In genomic region chrX:37019045-37019444, GRCm38 (mm10) we compare ENCODE assay signal across 17 mouse cellular contexts. TPM values are rescaled to one million over a fixed set of nuclear protein-coding genes. Genes with fewer than 3 reads are reported as not detected.
A peak's percentile ranks its signal among the peaks of the same experiment; 100 is the strongest.
DNase-seq lines count a peak whose midpoint lies in the region; ATAC-seq and TF ChIP-seq lines count a peak whose summit lies in the region.
"Had no signal": no experiment of that assay in that cellular context is flagged by ENCODE, and none has a peak within 500 bp of the region (broad histone marks: within the 10 kb centered on the region; RNA-seq: fewer than 3 reads in every experiment).

No protein-coding gene starts in this region.

- H3K27ac ChIP-seq in cerebellum, adult 2 months (ENCODE audit: insufficient read depth, low read length) = no peak overlapping the region
- H3K27ac ChIP-seq in liver, adult 2 months (replicated peaks; ENCODE audit: insufficient read depth, low read depth, low read length) = no peak overlapping the region
- H3K27ac ChIP-seq in liver, embryonic 11.5 days (ENCODE audit: low read depth, low read length) = no peak overlapping the region
- H3K27ac ChIP-seq: embryonic facial prominence, embryonic 13.5 days; forebrain, embryonic 15.5 days; heart, embryonic 13.5 days; neural tube, embryonic 12.5 days had no signal

- no peaks in the 10 kb centered on the region for H3K79me2 ChIP-seq in liver, adult 2 months (ENCODE audit: control insufficient read depth, insufficient read depth, low read length)

- H3K27me3 ChIP-seq in cerebellum, adult 2 months (ENCODE audit: control insufficient read depth, insufficient read depth, low read length) = no peaks in the 10 kb centered on the region
- H3K27me3 ChIP-seq in liver, adult 2 months (ENCODE audit: control insufficient read depth, insufficient read depth, low read length) = no peaks in the 10 kb centered on the region
- no peaks in the 10 kb centered on the region for H3K27me3 ChIP-seq in liver, embryonic 11.5 days (replicated peaks; ENCODE audit: control insufficient read depth, insufficient read depth, low read length)
- H3K27me3 ChIP-seq: embryonic facial prominence, embryonic 13.5 days; forebrain, embryonic 15.5 days; heart, embryonic 13.5 days; neural tube, embryonic 12.5 days had no signal

- DNase-seq in cerebellum, adult 2 months = no peak
- DNase-seq in cerebellum, adult 11 months = no peak
- peak; percentile 14 for DNase-seq in liver, adult 2 months (ENCODE audit: extremely low read depth, low read depth, low spot score)
- no peak for DNase-seq in liver, embryonic 11.5 days (ENCODE audit: low spot score)
- peak; percentile 34 for DNase-seq in ES-CJ7 (ENCODE audit: low read depth, low spot score)
- DNase-seq in induced T-regulatory cell, adult 2 months (ENCODE audit: low read depth) = peak; percentile 52
- DNase-seq in layer of hippocampus, adult 9-10 months (ENCODE audit: low spot score) = no peak
- DNase-seq in urinary bladder, postnatal 25 days (ENCODE audit: low spot score) = no peak
- DNase-seq: right cerebral cortex, postnatal 25 days had no signal

- no peak for ATAC-seq in liver, embryonic 11.5 days (replicated peaks; ENCODE audit: low FRiP score)
- ATAC-seq: forebrain, embryonic 15.5 days had no signal

- no peak overlapping the region for H3K4me3 ChIP-seq in cerebellum, adult 2 months (replicated peaks; ENCODE audit: insufficient read depth, low read depth, low read length)
- no peak overlapping the region for H3K4me3 ChIP-seq in liver, adult 2 months (ENCODE audit: insufficient read depth, low read depth, low read length)
- no peak overlapping the region for H3K4me3 ChIP-seq in liver, embryonic 11.5 days (ENCODE audit: low read depth, low read length)
- H3K4me3 ChIP-seq: embryonic facial prominence, embryonic 13.5 days; forebrain, embryonic 15.5 days; heart, embryonic 13.5 days; neural tube, embryonic 12.5 days had no signal

- H3K4me2 ChIP-seq in liver, embryonic 11.5 days = no peak overlapping the region
- H3K4me2 ChIP-seq: embryonic facial prominence, embryonic 13.5 days; forebrain, embryonic 15.5 days; heart, embryonic 13.5 days; neural tube, embryonic 12.5 days had no signal

- peak; percentile 16; the same call in 1 of the 2 replicates for TF ChIP-seq CTCF in cerebellum, adult 2 months (IDR thresholded peaks at IDR 0.05; ENCODE audit: borderline replicate concordance, insufficient read depth, low read depth, low read length)
- peak; percentile 29; the same call in 1 of the 2 replicates for TF ChIP-seq CTCF in liver, adult 2 months (IDR thresholded peaks at IDR 0.05; ENCODE audit: low read depth, low read length)

- WGBS in cerebellum, adult 2 months = 79% methylated on average over 3 of the region's 3 CpGs
- WGBS in liver, adult 2 months = 63% methylated on average over 3 of the region's 3 CpGs
- WGBS in liver, embryonic 11.5 days = 49% methylated on average over 3 of the region's 3 CpGs

- no peak for TF ChIP-seq POLR2A in cerebellum, adult 2 months (IDR thresholded peaks at IDR 0.05; ENCODE audit: borderline replicate concordance, insufficient read depth, low read length)
- TF ChIP-seq POLR2A in liver, adult 2 months (IDR thresholded peaks at IDR 0.05; ENCODE audit: extremely low read depth, insufficient read depth, low read length) = no peak

- H3K9ac ChIP-seq in liver, adult 2 months (ENCODE audit: low read depth, low read length) = no peak overlapping the region
- no peak overlapping the region for H3K9ac ChIP-seq in liver, embryonic 11.5 days (ENCODE audit: low read depth, low read length)
- H3K9ac ChIP-seq: embryonic facial prominence, embryonic 13.5 days; forebrain, embryonic 15.5 days; heart, embryonic 13.5 days; neural tube, embryonic 12.5 days had no signal

- H3K4me1 ChIP-seq in cerebellum, adult 2 months (ENCODE audit: control insufficient read depth, insufficient read depth, low read length) = no peaks in the 10 kb centered on the region
- H3K4me1 ChIP-seq in liver, adult 2 months (ENCODE audit: control insufficient read depth, insufficient read depth, low read length) = no peaks in the 10 kb centered on the region
- no peaks in the 10 kb centered on the region for H3K4me1 ChIP-seq in liver, embryonic 11.5 days (replicated peaks; ENCODE audit: control insufficient read depth, insufficient read depth, low read length)
- H3K4me1 ChIP-seq: embryonic facial prominence, embryonic 13.5 days; forebrain, embryonic 15.5 days; heart, embryonic 13.5 days; neural tube, embryonic 12.5 days had no signal

- H3K9me3 ChIP-seq in liver, embryonic 11.5 days (ENCODE audit: control insufficient read depth, low read length) = no peaks in the 10 kb centered on the region
- H3K9me3 ChIP-seq: embryonic facial prominence, embryonic 13.5 days; forebrain, embryonic 15.5 days; heart, embryonic 13.5 days; neural tube, embryonic 12.5 days had no signal

- H3K36me3 ChIP-seq in liver, adult 2 months (ENCODE audit: control insufficient read depth, insufficient read depth, low read length) = no peaks in the 10 kb centered on the region
- H3K36me3 ChIP-seq in liver, embryonic 11.5 days (ENCODE audit: control insufficient read depth, insufficient read depth, low read length) = no peaks in the 10 kb centered on the region
- H3K36me3 ChIP-seq: embryonic facial prominence, embryonic 13.5 days; forebrain, embryonic 15.5 days; heart, embryonic 13.5 days; neural tube, embryonic 12.5 days had no signal

RNA-seq across cellular contexts. Expression of gene Sept6, which starts 27.5 kb away (rescaled TPM):
- 58.9 and 59.5 TPM in 2 replicates for polyA plus RNA-seq in cerebellum, adult 2 months (2012; rRNA removed)
- 0.55 and 1.9 TPM in 2 replicates for total RNA-seq in liver, adult 2 months (2014; rRNA removed)
- polyA plus RNA-seq in liver, adult 2 months (2012; rRNA removed) = 1.1 and 1.2 TPM in 2 replicates
- 13.5 and 14.1 TPM in 2 replicates for polyA plus RNA-seq in liver, embryonic 11.5 days (2014; fragmentation: Nextera tagmentation; extraction: Ambion mirVana)

RNA-seq across cellular contexts. Expression of gene Sowahd, which starts 29.6 kb away (rescaled TPM):
- polyA plus RNA-seq in cerebellum, adult 2 months (2012; rRNA removed) = not detected in 2 replicates
- total RNA-seq in liver, adult 2 months (2014; rRNA removed) = not detected in 2 replicates
- not detected in 2 replicates for polyA plus RNA-seq in liver, adult 2 months (2012; rRNA removed)
- polyA plus RNA-seq in liver, embryonic 11.5 days (2014; fragmentation: Nextera tagmentation; extraction: Ambion mirVana) = 0.21 and 0.34 TPM in 2 replicates
- total RNA-seq: layer of hippocampus, adult 8-10 months; megakaryocyte-erythroid progenitor cell, adult 5-6 weeks had no signal
- polyA plus RNA-seq: C2C12; embryonic facial prominence, embryonic 13.5 days; forebrain, embryonic 15.5 days; limb, embryonic 14.5 days; neural tube, embryonic 12.5 days had no signal

Comparison
In these comparisons a context has a peak if more than half of its experiments do, and no peak if none do; other contexts are left out.
1. DNase-seq: peak in liver, adult 2 months (single experiment), ES-CJ7 (single experiment) and induced T-regulatory cell, adult 2 months (single experiment); none in cerebellum, adult 2 months (0 of 2), cerebellum, adult 11 months (single experiment), liver, embryonic 11.5 days (single experiment), layer of hippocampus, adult 9-10 months (single experiment) and urinary bladder, postnatal 25 days (single experiment).